Mouse (Mus musculus) limb, embryonic 15.5 days (tissue): Measurements from ENCODE around the gene Ypel3. TPM values are rescaled to one million over a fixed set of nuclear protein-coding genes. Genes with fewer than 3 reads are reported as not detected.

Experiments used
- ATAC-seq: fragments of 200-750 bp; cut with Nextera tagmentation; 2 replicates; pipeline ENCODE4 v1.8.0; 2017; ENCODE audit warnings: low read depth, moderate TSS enrichment; ENCODE audit not compliant: insufficient number of reproducible peaks, low FRiP score, low TSS enrichment
- H3K27ac ChIP-seq: fragments of 300-500 bp; sonication (generic); 2 replicates; pipeline ENCODE4 v1.5.1; 2015; ENCODE audit warnings: moderate library complexity, mild to moderate bottlenecking, inconsistent platforms
- H3K27me3 ChIP-seq: fragments of 300-500 bp; sonication (generic); 2 replicates; pipeline ENCODE4 v1.6.1; 2015; ENCODE audit warnings: inconsistent platforms
- H3K36me3 ChIP-seq: fragments of 300-500 bp; sonication (generic); 2 replicates; pipeline ENCODE4 v1.6.1; 2015; ENCODE audit warnings: inconsistent platforms
- H3K4me1 ChIP-seq: fragments of 300-500 bp; sonication (generic); 2 replicates; pipeline ENCODE4 v1.6.1; 2015; ENCODE audit warnings: inconsistent platforms
- H3K4me2 ChIP-seq: fragments of 300-500 bp; sonication (generic); 2 replicates; pipeline ENCODE4 v1.6.1; 2015; ENCODE audit warnings: mild to moderate bottlenecking, inconsistent platforms
- H3K4me3 ChIP-seq: fragments of 300-500 bp; sonication (generic); 2 replicates; pipeline ENCODE4 v1.5.1; 2015; ENCODE audit warnings: mild to moderate bottlenecking, inconsistent platforms
- H3K9ac ChIP-seq: fragments of 300-500 bp; sonication (generic); 2 replicates; pipeline ENCODE4 v1.6.1; 2015; ENCODE audit warnings: inconsistent platforms
- H3K9me3 ChIP-seq: fragments of 300-500 bp; sonication (generic); 2 replicates; pipeline ENCODE4 v1.6.1; 2016; ENCODE audit warnings: inconsistent platforms
- WGBS: fragments of 180-500 bp; shearing (Covaris S2); methylation state at CpG from one replicate; pipeline ENCODE4 v1.1.7; 2015; 5-methylcytosine and 5-hydroxymethylcytosine counted together
- polyA plus RNA-seq: library from polyadenylated mRNA; unstranded; fragments of >200 nt; fragmentation: Nextera tagmentation; extraction: Ambion mirVana; gene quantifications from 2 replicates; pipeline ENCODE4 v1.2.1, GENCODE M21; 2015

The Ypel3 gene
- polyA plus RNA-seq, 1 experiment from 2014 or later: 117 TPM

- Histone ChIP-seq H3K4me3 (no peak overlapping the region), H3K27ac (peak overlapping the region; percentile 38; the same call in 1 of the 2 replicates), H3K4me2 (no peak overlapping the region), H3K9me3 (no peaks in the 10 kb centered on the region), H3K9ac (no peak overlapping the region), H3K36me3 (peaks cover 31% of the 10 kb centered on the region), H3K4me1 (peaks cover 22% of the 10 kb centered on the region), H3K27me3 (no peaks in the 10 kb centered on the region)
- no peak for ATAC-seq
- WGBS: 70% methylated on average over 6 of the region's 6 CpGs
Observed at GRCm38 (mm10) chr7:126806956-126807355, 30.2 kb downstream of the Ypel3 start.

DNA sequence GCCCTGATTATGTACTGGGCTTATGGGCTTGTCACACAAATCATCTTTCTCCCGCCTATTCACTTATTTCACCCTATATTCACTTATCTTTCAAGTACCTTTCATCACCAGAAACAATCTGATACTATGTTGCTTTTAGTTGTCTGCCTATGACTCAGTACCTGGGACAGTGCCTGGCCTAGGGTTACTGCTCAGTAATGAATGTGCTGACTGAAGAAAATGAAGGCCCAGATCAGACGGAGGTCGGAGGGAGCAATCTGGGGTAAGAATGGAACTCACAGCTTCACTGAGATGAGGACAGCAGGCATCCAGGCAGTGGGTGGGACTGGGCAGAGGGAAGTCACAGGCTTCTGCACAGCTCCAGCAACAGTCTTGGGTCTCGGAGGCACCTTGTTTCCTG lies 30.6 kb downstream of the Ypel3 start:
- Histone ChIP-seq H3K9ac (peak overlapping the region; percentile 66; the same call in 1 of the 2 replicates), H3K36me3 (peaks cover 29% of the 10 kb centered on the region), H3K9me3 (no peaks in the 10 kb centered on the region), H3K4me1 (peaks cover 22% of the 10 kb centered on the region), H3K27ac (peak overlapping the region; percentile 38; the same call in 1 of the 2 replicates), H3K4me2 (peak overlapping the region; percentile 81; the same call in 1 of the 2 replicates), H3K27me3 (no peaks in the 10 kb centered on the region), H3K4me3 (peak overlapping the region; percentile 72)
- no peak for ATAC-seq
- WGBS: 68% methylated on average over 4 of the region's 4 CpGs

DNA sequence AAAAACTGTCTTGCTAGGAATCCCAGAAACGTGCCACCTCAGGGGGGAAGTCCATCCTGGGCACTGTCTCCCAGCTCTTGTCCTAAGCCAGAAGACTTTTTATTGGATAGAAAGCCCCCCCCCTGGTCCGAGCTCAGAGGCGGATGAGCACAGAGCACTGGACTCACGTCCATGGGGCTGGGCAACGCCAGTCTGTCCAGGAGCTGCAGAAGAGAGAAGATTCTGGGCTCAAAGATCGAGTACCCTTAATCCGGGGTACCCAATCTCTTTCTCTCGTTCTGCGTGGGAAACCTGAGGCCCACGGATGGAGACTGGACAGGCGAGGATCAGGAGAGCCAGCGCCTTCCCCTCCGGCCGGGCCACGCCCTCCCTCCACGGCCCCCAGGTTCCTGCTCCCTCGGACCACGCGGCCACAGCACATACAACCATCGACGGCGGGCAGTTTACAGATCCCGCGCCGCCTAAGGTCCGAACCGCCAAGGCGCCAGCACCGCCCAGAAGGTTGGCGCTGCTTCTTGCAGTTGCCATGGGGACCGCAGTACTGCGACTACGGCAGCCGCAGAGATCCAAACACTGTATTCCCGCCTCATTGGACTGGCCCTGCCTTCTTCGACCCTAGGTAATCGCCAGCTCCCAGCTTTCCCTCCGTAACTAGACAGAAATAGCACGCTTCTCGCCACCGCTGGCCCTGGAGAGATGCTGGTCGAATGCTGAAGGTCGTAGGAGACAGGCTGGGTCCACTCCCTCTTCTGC lies 32.1 kb downstream of the Ypel3 start:
- Histone ChIP-seq H3K27me3 (peaks cover 7% of the 10 kb centered on the region), H3K9ac (peak overlapping the region; percentile 66), H3K36me3 (peaks cover 18% of the 10 kb centered on the region), H3K9me3 (no peaks in the 10 kb centered on the region), H3K4me3 (peak overlapping the region; percentile 72), H3K4me1 (peaks cover 22% of the 10 kb centered on the region), H3K27ac (peak overlapping the region; percentile 83), H3K4me2 (peak overlapping the region; percentile 81)
- under 1% methylated on average over 43 of the region's 43 CpGs for WGBS
- ATAC-seq: peak; percentile 90

DNA sequence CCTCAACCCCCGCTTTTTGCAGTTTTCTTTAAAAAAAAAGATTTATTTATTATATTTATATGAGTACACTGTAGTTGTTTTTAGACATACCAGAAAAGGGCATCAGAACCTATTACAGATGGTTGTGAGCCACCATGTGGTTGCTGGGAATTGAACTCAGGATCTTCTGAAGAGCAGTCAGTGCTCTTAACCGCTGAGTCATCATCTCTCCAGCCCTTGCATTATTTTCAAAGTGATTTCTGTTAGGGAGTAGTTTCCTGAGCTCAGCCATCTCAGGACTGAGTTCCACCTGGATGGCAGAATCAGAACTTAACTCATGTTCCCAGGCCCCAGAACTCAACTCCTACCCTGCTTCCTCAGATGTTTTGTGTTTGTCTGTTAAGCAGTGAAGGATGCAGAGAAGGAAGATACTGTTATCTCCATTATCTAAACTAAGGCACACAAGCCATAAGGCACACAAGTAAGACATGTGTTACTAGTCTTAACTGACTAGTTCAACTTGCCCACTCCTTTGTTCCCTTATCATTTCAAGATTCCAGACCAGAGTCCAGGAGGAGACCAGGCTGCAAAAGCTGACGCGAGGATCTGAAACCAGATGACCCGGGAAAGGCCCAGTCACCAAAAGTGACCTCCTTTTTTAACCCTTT lies 33.1 kb downstream of the Ypel3 start:
- H3K36me3 ChIP-seq: peaks cover 8% of the 10 kb centered on the region; the same call in 1 of the 2 replicates
- H3K9me3 ChIP-seq: no peaks in the 10 kb centered on the region
- H3K4me2 ChIP-seq: peak overlapping the region; percentile 81; the same call in 1 of the 2 replicates
- peak overlapping the region; percentile 72; the same call in 1 of the 2 replicates for H3K4me3 ChIP-seq
- no peak overlapping the region for H3K9ac ChIP-seq
- ATAC-seq: no peak
- H3K27ac ChIP-seq: no peak overlapping the region
- peaks cover 22% of the 10 kb centered on the region for H3K4me1 ChIP-seq
- whole genome bisulfite sequencing: 63% methylated on average over 5 of the region's 5 CpGs
- peaks cover 7% of the 10 kb centered on the region for H3K27me3 ChIP-seq

GRCm38 (mm10) chr7:126815726-126816222 lies 39.0 kb downstream of the Ypel3 start:
- H3K9me3 ChIP-seq: no peaks in the 10 kb centered on the region
- H3K4me1 ChIP-seq: no peaks in the 10 kb centered on the region
- WGBS: 69% methylated on average over 8 of the region's 8 CpGs
- no peak overlapping the region for H3K9ac ChIP-seq
- no peak overlapping the region for H3K4me3 ChIP-seq
- no peak overlapping the region for H3K4me2 ChIP-seq
- no peaks in the 10 kb centered on the region for H3K36me3 ChIP-seq
- peaks cover 7% of the 10 kb centered on the region for H3K27me3 ChIP-seq
- H3K27ac ChIP-seq: no peak overlapping the region
- ATAC-seq: no peak

DNA sequence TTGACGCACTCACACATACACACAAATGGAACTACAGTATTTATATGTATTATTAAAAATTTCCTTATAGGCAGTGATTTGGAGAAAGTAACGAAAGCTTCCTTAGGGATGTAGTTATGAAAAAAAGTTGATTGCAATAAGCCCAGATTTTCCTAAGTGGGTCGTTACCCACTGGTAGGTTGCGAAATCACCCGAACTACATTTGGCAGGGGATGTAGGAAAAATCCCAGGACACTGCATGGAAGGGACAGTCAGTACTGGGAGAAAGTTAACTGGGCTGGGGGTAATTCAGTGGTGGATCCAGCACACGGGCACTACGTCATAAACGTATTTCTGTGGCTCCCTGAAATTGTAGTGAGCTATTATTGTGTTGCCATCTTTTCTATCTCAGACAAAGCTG lies 39.7 kb downstream of the Ypel3 start:
- Histone ChIP-seq H3K4me1 (no peaks in the 10 kb centered on the region), H3K36me3 (no peaks in the 10 kb centered on the region), H3K4me2 (no peak overlapping the region), H3K9me3 (no peaks in the 10 kb centered on the region), H3K27ac (no peak overlapping the region), H3K27me3 (peaks cover 7% of the 10 kb centered on the region), H3K4me3 (no peak overlapping the region), H3K9ac (no peak overlapping the region)
- no peak for ATAC-seq
- WGBS: 71% methylated on average over 8 of the region's 8 CpGs

- Histone ChIP-seq H3K4me3 (no peak overlapping the region), H3K4me1 (no peaks in the 10 kb centered on the region)
- 85% methylated on average over 7 of the region's 7 CpGs for WGBS
Observed at GRCm38 (mm10) chr7:126817595-126817994, 40.8 kb downstream of the Ypel3 start.

GRCm38 (mm10) chr7:126818818-126819217 lies 42.1 kb downstream of the Ypel3 start:
- ATAC-seq: no peak
- no peak overlapping the region for H3K4me3 ChIP-seq
- no peaks in the 10 kb centered on the region for H3K36me3 ChIP-seq
- peaks cover 18% of the 10 kb centered on the region for H3K27me3 ChIP-seq
- H3K4me1 ChIP-seq: peaks cover 6% of the 10 kb centered on the region
- no peak overlapping the region for H3K27ac ChIP-seq
- no peak overlapping the region for H3K9ac ChIP-seq
- no peak overlapping the region for H3K4me2 ChIP-seq
- WGBS: 22% methylated on average over 1 of the region's 1 CpGs
- H3K9me3 ChIP-seq: no peaks in the 10 kb centered on the region

More at GRCm38 (mm10) chr7:126817595-126817994, 40.8 kb downstream of the Ypel3 start:
- H3K27ac ChIP-seq: no peak overlapping the region
- no peak overlapping the region for H3K4me2 ChIP-seq
- H3K36me3 ChIP-seq: no peaks in the 10 kb centered on the region
- no peak overlapping the region for H3K9ac ChIP-seq
- H3K27me3 ChIP-seq: peaks cover 15% of the 10 kb centered on the region
- no peak for ATAC-seq
- H3K9me3 ChIP-seq: no peaks in the 10 kb centered on the region

GRCm38 (mm10) chr7:126821835-126822511 lies 45.2 kb downstream of the Ypel3 start:
- Histone ChIP-seq H3K4me3 (no peak overlapping the region), H3K27ac (no peak overlapping the region), H3K27me3 (peaks cover 48% of the 10 kb centered on the region), H3K9me3 (no peaks in the 10 kb centered on the region), H3K36me3 (no peaks in the 10 kb centered on the region), H3K9ac (no peak overlapping the region), H3K4me2 (no peak overlapping the region), H3K4me1 (peaks cover 6% of the 10 kb centered on the region)
- ATAC-seq: no peak
- 19% methylated on average over 7 of the region's 7 CpGs for WGBS

DNA sequence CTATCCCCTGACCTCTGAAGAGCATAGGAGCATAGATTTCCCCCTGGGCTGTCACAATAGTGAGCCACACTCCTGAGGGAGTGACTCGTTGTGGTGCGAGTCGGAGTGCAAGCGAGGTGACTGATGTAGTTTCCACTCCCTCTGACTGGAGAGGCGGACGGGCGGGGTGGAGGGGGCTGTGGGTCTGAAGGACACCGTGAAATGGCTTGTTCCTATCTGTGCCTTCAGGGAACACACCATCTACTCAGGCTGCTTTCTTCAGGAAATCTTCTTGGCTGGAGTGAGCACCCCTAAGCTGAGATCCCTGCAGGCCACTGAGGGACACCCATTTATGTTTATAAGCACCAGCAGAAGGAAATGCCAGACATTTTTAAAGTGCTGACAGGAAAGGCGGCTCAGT lies 46.0 kb downstream of the Ypel3 start:
- 18% methylated on average over 9 of the region's 9 CpGs for WGBS
- H3K9ac ChIP-seq: no peak overlapping the region
- H3K36me3 ChIP-seq: no peaks in the 10 kb centered on the region
- ATAC-seq: no peak
- H3K4me2 ChIP-seq: peak overlapping the region; percentile 44; the same call in 1 of the 2 replicates
- no peaks in the 10 kb centered on the region for H3K9me3 ChIP-seq
- H3K4me3 ChIP-seq: no peak overlapping the region; the same call in 1 of the 2 replicates
- H3K4me1 ChIP-seq: peaks cover 6% of the 10 kb centered on the region
- H3K27me3 ChIP-seq: peaks cover 48% of the 10 kb centered on the region
- no peak overlapping the region for H3K27ac ChIP-seq

- WGBS: 2% methylated on average over 13 of the region's 19 CpGs
- Histone ChIP-seq H3K9ac (no peak overlapping the region), H3K27me3 (peaks cover 48% of the 10 kb centered on the region), H3K36me3 (no peaks in the 10 kb centered on the region), H3K4me2 (peak overlapping the region; percentile 44), H3K9me3 (no peaks in the 10 kb centered on the region), H3K4me3 (peak overlapping the region; percentile 29), H3K27ac (no peak overlapping the region), H3K4me1 (peaks cover 6% of the 10 kb centered on the region)
- no peak for ATAC-seq
Observed at GRCm38 (mm10) chr7:126823202-126823711, 46.5 kb downstream of the Ypel3 start.
